Mouse (Mus musculus): ENCODE measurements around the gene Gzma. TPM values are rescaled to one million over a fixed set of nuclear protein-coding genes. Genes with fewer than 3 reads are reported as not detected.
A peak's percentile ranks its signal among the peaks of the same experiment; 100 is the strongest.

Gene Gzma
- total and polyA plus RNA-seq, 2 experiments from 2014 or later = not detected

- Histone ChIP-seq H3K27me3 (ENCODE audit: insufficient read depth, low read length) (no peaks in the 10 kb centered on the region), H3K9ac (replicated peaks; ENCODE audit: low read length, poor library complexity, severe bottlenecking) (no peak overlapping the region), H3K4me2 (ENCODE audit: low read depth, low read length, poor library complexity, severe bottlenecking) (no peak overlapping the region), H3K4me1 (ENCODE audit: insufficient read depth, low read length) (no peaks in the 10 kb centered on the region), H3K36me3 (ENCODE audit: insufficient read depth, low read length) (no peaks in the 10 kb centered on the region), H3K9me3 (ENCODE audit: low read length) (no peaks in the 10 kb centered on the region), H3K4me3 (ENCODE audit: low read depth, low read length) (no peak overlapping the region), H3K27ac (ENCODE audit: low read depth, low read length) (no peak overlapping the region)
- ATAC-seq (ENCODE audit: low FRiP score) (no peak), DNase-seq (ENCODE audit: low spot score) (peak; percentile 49)
- TF ChIP-seq CTCF (IDR thresholded peaks at IDR 0.05) = peak; percentile 81
- WGBS = 37% methylated on average over 8 of the region's 8 CpGs
Measured at GRCm38 (mm10) chr13:113055826-113056225, 45.0 kb downstream of the Gzma start.

- 91% methylated on average over 8 of the region's 8 CpGs for WGBS
- Histone ChIP-seq H3K4me3 (ENCODE audit: low read depth, low read length) (no peak overlapping the region), H3K27me3 (ENCODE audit: insufficient read depth, low read length) (no peaks in the 10 kb centered on the region), H3K4me1 (ENCODE audit: insufficient read depth, low read length) (no peaks in the 10 kb centered on the region), H3K4me2 (ENCODE audit: low read depth, low read length, poor library complexity, severe bottlenecking) (no peak overlapping the region), H3K36me3 (ENCODE audit: insufficient read depth, low read length) (no peaks in the 10 kb centered on the region), H3K9ac (replicated peaks; ENCODE audit: low read length, poor library complexity, severe bottlenecking) (no peak overlapping the region), H3K27ac (ENCODE audit: low read depth, low read length) (no peak overlapping the region), H3K9me3 (ENCODE audit: low read length) (no peaks in the 10 kb centered on the region)
- no peak for TF ChIP-seq CTCF (IDR thresholded peaks at IDR 0.05)
- ATAC-seq (ENCODE audit: low FRiP score) (no peak), DNase-seq (ENCODE audit: low spot score) (no peak)
Measured at GRCm38 (mm10) chr13:113054230-113054629, 46.6 kb downstream of the Gzma start.

GRCm38 (mm10) chr13:113047647-113048046 lies 53.1 kb downstream of the Gzma start:
- DNase-seq (ENCODE audit: low spot score) (peak; percentile 21), ATAC-seq (ENCODE audit: low FRiP score) (no peak)
- Histone ChIP-seq H3K27me3 (ENCODE audit: insufficient read depth, low read length) (no peaks in the 10 kb centered on the region), H3K4me3 (ENCODE audit: low read depth, low read length) (no peak overlapping the region), H3K9me3 (ENCODE audit: low read length) (no peaks in the 10 kb centered on the region), H3K4me2 (ENCODE audit: low read depth, low read length, poor library complexity, severe bottlenecking) (no peak overlapping the region), H3K36me3 (ENCODE audit: insufficient read depth, low read length) (no peaks in the 10 kb centered on the region), H3K9ac (replicated peaks; ENCODE audit: low read length, poor library complexity, severe bottlenecking) (no peak overlapping the region), H3K27ac (ENCODE audit: low read depth, low read length) (no peak overlapping the region), H3K4me1 (ENCODE audit: insufficient read depth, low read length) (no peaks in the 10 kb centered on the region)
- peak; percentile 54 for TF ChIP-seq CTCF (IDR thresholded peaks at IDR 0.05)
- 79% methylated on average over 3 of the region's 3 CpGs for WGBS

- H3K4me2 ChIP-seq (ENCODE audit: low read depth, low read length, poor library complexity, severe bottlenecking) = peak overlapping the region; percentile 70; the same call in 1 of the 2 replicates
- TF ChIP-seq CTCF (IDR thresholded peaks at IDR 0.05) = no peak
Measured at GRCm38 (mm10) chr13:113047018-113047417, 53.8 kb downstream of the Gzma start.

GRCm38 (mm10) chr13:113046211-113046883 lies 54.4 kb downstream of the Gzma start, which contains the start of gene Gpx8:
Gene Gpx8, minus strand, starts transcription at chr13:113046410.
- Histone ChIP-seq H3K9me3 (ENCODE audit: low read length) (no peaks in the 10 kb centered on the region), H3K27me3 (ENCODE audit: insufficient read depth, low read length) (no peaks in the 10 kb centered on the region), H3K9ac (replicated peaks; ENCODE audit: low read length, poor library complexity, severe bottlenecking) (peak within 1 kb of the TSS; percentile 50), H3K4me3 (ENCODE audit: low read depth, low read length) (peak within 1 kb of the TSS; percentile 45), H3K36me3 (ENCODE audit: insufficient read depth, low read length) (no peaks in the 10 kb centered on the region), H3K4me2 (ENCODE audit: low read depth, low read length, poor library complexity, severe bottlenecking) (peak within 1 kb of the TSS; percentile 70), H3K27ac (ENCODE audit: low read depth, low read length) (0 out of 2 replicates have a peak within 1 kb of the TSS, but pooled peaks have one; percentile 6), H3K4me1 (ENCODE audit: insufficient read depth, low read length) (no peaks in the 10 kb centered on the region)
- peak; percentile 83 for DNase-seq (ENCODE audit: low spot score)
- 4% methylated on average over 21 of the region's 21 CpGs for WGBS
- peak; percentile 78 for TF ChIP-seq CTCF (IDR thresholded peaks at IDR 0.05)
- ATAC-seq (ENCODE audit: low FRiP score) = peak; percentile 84

More at GRCm38 (mm10) chr13:113047018-113047417, 53.8 kb downstream of the Gzma start:
- Histone ChIP-seq H3K36me3 (ENCODE audit: insufficient read depth, low read length) (no peaks in the 10 kb centered on the region), H3K27ac (ENCODE audit: low read depth, low read length) (no peak overlapping the region), H3K9ac (replicated peaks; ENCODE audit: low read length, poor library complexity, severe bottlenecking) (0 out of 2 replicates have a peak overlapping the region, but pooled peaks have one; percentile 8), H3K27me3 (ENCODE audit: insufficient read depth, low read length) (no peaks in the 10 kb centered on the region), H3K4me1 (ENCODE audit: insufficient read depth, low read length) (no peaks in the 10 kb centered on the region), H3K4me3 (ENCODE audit: low read depth, low read length) (no peak overlapping the region), H3K9me3 (ENCODE audit: low read length) (no peaks in the 10 kb centered on the region)
- no peak for DNase-seq (ENCODE audit: low spot score)
- ATAC-seq (ENCODE audit: low FRiP score) = peak; percentile 65

- 0 out of 2 replicates have a peak overlapping the region, but pooled peaks have one; percentile 6 for H3K27ac ChIP-seq (ENCODE audit: low read depth, low read length)
- H3K9me3 ChIP-seq (ENCODE audit: low read length) = no peaks in the 10 kb centered on the region
- DNase-seq (ENCODE audit: low spot score) = no peak
- no peaks in the 10 kb centered on the region for H3K36me3 ChIP-seq (ENCODE audit: insufficient read depth, low read length)
- peak overlapping the region; percentile 70 for H3K4me2 ChIP-seq (ENCODE audit: low read depth, low read length, poor library complexity, severe bottlenecking)
- no peaks in the 10 kb centered on the region for H3K27me3 ChIP-seq (ENCODE audit: insufficient read depth, low read length)
- peak overlapping the region; percentile 45 for H3K4me3 ChIP-seq (ENCODE audit: low read depth, low read length)
- H3K4me1 ChIP-seq (ENCODE audit: insufficient read depth, low read length) = no peaks in the 10 kb centered on the region
- ATAC-seq (ENCODE audit: low FRiP score) = no peak
- TF ChIP-seq CTCF (IDR thresholded peaks at IDR 0.05) = no peak
- peak overlapping the region; percentile 50 for H3K9ac ChIP-seq (replicated peaks; ENCODE audit: low read length, poor library complexity, severe bottlenecking)
- 13% methylated on average over 18 of the region's 18 CpGs for WGBS
Measured at GRCm38 (mm10) chr13:113045458-113046110, 55.2 kb downstream of the Gzma start.
